8 mouse cellular contexts compared by ENCODE assay signal in the genomic region with DNA sequence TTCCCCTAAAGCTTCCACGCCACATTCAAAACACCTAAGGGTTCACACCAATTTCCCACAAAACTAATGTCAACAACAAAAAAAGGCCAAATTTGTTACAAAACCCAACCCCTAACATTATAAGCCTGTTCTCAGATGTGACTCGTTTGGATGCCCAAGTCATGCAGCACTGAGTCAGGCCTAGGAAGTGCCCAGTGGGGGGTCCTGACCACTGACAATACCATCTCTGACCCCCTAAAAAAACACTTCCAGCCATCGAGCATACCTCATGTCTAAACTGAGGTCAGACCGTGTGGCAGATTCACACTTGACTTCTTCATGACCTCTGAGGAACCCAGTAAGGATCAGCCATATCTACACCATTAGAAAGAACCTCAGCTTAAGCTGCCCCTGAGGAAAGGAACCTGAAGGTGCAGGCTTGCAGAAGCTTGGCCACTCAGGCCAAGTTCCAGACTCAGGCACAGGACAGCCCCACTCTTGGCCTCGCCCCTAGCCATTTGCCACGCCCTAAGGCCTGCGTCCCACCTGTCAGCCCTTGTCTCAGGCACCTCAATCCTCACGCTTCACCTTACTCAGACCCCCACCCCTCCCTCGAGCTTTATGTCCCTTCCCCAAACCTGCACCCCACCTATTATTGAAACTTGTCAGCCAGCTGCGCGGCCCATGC. TPM values are rescaled to one million over a fixed set of nuclear protein-coding genes. Genes with fewer than 3 reads are reported as not detected.
DNase-seq lines count a peak whose midpoint lies in the region; ATAC-seq and TF ChIP-seq lines count a peak whose summit lies in the region.

No protein-coding gene starts in this region.

- H3K9me3 ChIP-seq in CH12.LX (replicated peaks; ENCODE audit: low read length), result peaks cover 2% of the 10 kb centered on the region
- H3K9me3 ChIP-seq in forebrain, embryonic 11.5 days (ENCODE audit: control insufficient read depth, low read length), result no peaks in the 10 kb centered on the region
- no peaks in the 10 kb centered on the region for H3K9me3 ChIP-seq in liver, embryonic 12.5 days (replicated peaks)
- no peaks in the 10 kb centered on the region for H3K9me3 ChIP-seq in stomach, embryonic 15.5 days

- TF ChIP-seq CTCF in gastrocnemius, adult 2 months (IDR thresholded peaks at IDR 0.05), result no peak
- no peak for TF ChIP-seq CTCF in CH12.LX (conservative IDR thresholded peaks at IDR 0.05 in 1 of 2, IDR thresholded peaks at IDR 0.05 in 1 of 2; ENCODE audit: low read depth in 2 of 2, low read length in 2 of 2)

- peaks cover 13 to 36% of the 10 kb centered on the region in 2 experiments; a peak in 3 of 4 replicates for H3K4me1 ChIP-seq in CH12.LX (ENCODE audit: control insufficient read depth in 1 of 2, insufficient read depth in 2 of 2)
- H3K4me1 ChIP-seq in forebrain, embryonic 11.5 days (replicated peaks; ENCODE audit: control insufficient read depth, insufficient read depth, low read length), result peaks cover 5% of the 10 kb centered on the region; the same call in 1 of the 2 replicates
- peaks cover 24% of the 10 kb centered on the region for H3K4me1 ChIP-seq in liver, embryonic 12.5 days
- H3K4me1 ChIP-seq in stomach, embryonic 15.5 days, result peaks cover 8% of the 10 kb centered on the region; the same call in 1 of the 2 replicates

- no peaks in the 10 kb centered on the region for H3K79me2 ChIP-seq in CH12.LX (replicated peaks; ENCODE audit: control insufficient read depth, extremely low read depth, insufficient read depth, poor library complexity, severe bottlenecking)

- H3K4me3 ChIP-seq in gastrocnemius, adult 2 months, result peak overlapping the region; percentile 97
- H3K4me3 ChIP-seq in CH12.LX (replicated peaks in 1 of 3; ENCODE audit: low read depth in 2 of 3, low read length in 2 of 3, poor library complexity in 1 of 3), result peak overlapping the region; percentile 51 to 91 (median 71)
- peak overlapping the region; percentile 95 for H3K4me3 ChIP-seq in forebrain, embryonic 11.5 days (ENCODE audit: low read depth, low read length)
- H3K4me3 ChIP-seq in liver, embryonic 12.5 days, result peak overlapping the region; percentile 90
- H3K4me3 ChIP-seq in stomach, embryonic 15.5 days (replicated peaks), result peak overlapping the region; percentile 55

- H3K27me3 ChIP-seq in CH12.LX (replicated peaks), result no peaks in the 10 kb centered on the region
- no peaks in the 10 kb centered on the region for H3K27me3 ChIP-seq in forebrain, embryonic 11.5 days (ENCODE audit: control insufficient read depth, insufficient read depth, low read length)
- H3K27me3 ChIP-seq in liver, embryonic 12.5 days (replicated peaks), result no peaks in the 10 kb centered on the region
- H3K27me3 ChIP-seq in stomach, embryonic 15.5 days (replicated peaks), result no peaks in the 10 kb centered on the region

- H3K4me2 ChIP-seq in CH12.LX (ENCODE audit: insufficient read depth, low read depth, poor library complexity, severe bottlenecking), result peak overlapping the region; percentile 64
- peak overlapping the region; percentile 50 for H3K4me2 ChIP-seq in forebrain, embryonic 11.5 days (ENCODE audit: low read depth, low read length, severe bottlenecking)
- H3K4me2 ChIP-seq in liver, embryonic 12.5 days, result peak overlapping the region; percentile 96
- H3K4me2 ChIP-seq in stomach, embryonic 15.5 days, result peak overlapping the region; percentile 60

- 26% methylated on average over 11 of the region's 11 CpGs for WGBS in forebrain, embryonic 11.5 days
- WGBS in liver, embryonic 12.5 days (ENCODE audit: insufficient replicate concordance), result 26% methylated on average over 11 of the region's 11 CpGs
- WGBS in stomach, embryonic 15.5 days, result 24% methylated on average over 11 of the region's 11 CpGs

- intact Hi-C loops in gastrocnemius, adult 2 months (cut with DNase I), result no loop called here

- DNase-seq in gastrocnemius, adult 2 months, result no peak
- DNase-seq in gastrocnemius, postnatal 4 days (ENCODE audit: low spot score in 2 of 2), result no peak
- no peak for DNase-seq in CH12.LX (ENCODE audit: extremely low read depth)
- no peak for DNase-seq in forebrain, embryonic 11.5 days (ENCODE audit: low spot score)
- DNase-seq in layer of hippocampus, adult 18-20 months (ENCODE audit: low spot score in 2 of 2), result no peak
- no peak for DNase-seq in spleen, postnatal 10 days (ENCODE audit: low spot score in 2 of 2)

- H3K27ac ChIP-seq in gastrocnemius, adult 2 months, result peak overlapping the region; percentile 89
- no peak overlapping the region for H3K27ac ChIP-seq in CH12.LX (ENCODE audit: insufficient read depth, low read depth)
- H3K27ac ChIP-seq in forebrain, embryonic 11.5 days (ENCODE audit: low read depth, low read length), result peak overlapping the region; percentile 64; the same call in 1 of the 2 replicates
- peak overlapping the region; percentile 67 for H3K27ac ChIP-seq in liver, embryonic 12.5 days
- H3K27ac ChIP-seq in stomach, embryonic 15.5 days, result peak overlapping the region; percentile 71

- peak; percentile 77 for ATAC-seq in forebrain, embryonic 11.5 days (replicated peaks; ENCODE audit: low FRiP score)
- ATAC-seq in liver, embryonic 12.5 days, result peak; percentile 38
- ATAC-seq in stomach, embryonic 15.5 days (ENCODE audit: insufficient read depth, low FRiP score, low read depth), result peak; percentile 47

- in situ Hi-C loops in CH12.LX (cut with MboI; ENCODE audit: low pct_ligation_motif_present, low pct_unique_long_range_greater_than_20kb, low sequenced_read_pairs), result no loop called here

- peak overlapping the region; percentile 37 for H3K9ac ChIP-seq in CH12.LX (ENCODE audit: insufficient read depth, low read depth)
- H3K9ac ChIP-seq in forebrain, embryonic 11.5 days (ENCODE audit: low read length), result peak overlapping the region; percentile 30; the same call in 1 of the 2 replicates
- H3K9ac ChIP-seq in liver, embryonic 12.5 days, result peak overlapping the region; percentile 55
- H3K9ac ChIP-seq in stomach, embryonic 15.5 days, result no peak overlapping the region

- no peak for TF ChIP-seq POLR2A in CH12.LX (IDR thresholded peaks at IDR 0.05; ENCODE audit: low read depth, low read length)

- no peak for TF ChIP-seq EP300 in CH12.LX (IDR thresholded peaks at IDR 0.05; ENCODE audit: low read length)

- H3K36me3 ChIP-seq in CH12.LX (replicated peaks in 1 of 2; ENCODE audit: control insufficient read depth in 1 of 2, insufficient read depth in 1 of 2, low read length in 1 of 2), result peaks cover 20 to 34% of the 10 kb centered on the region in 2 experiments
- peaks cover 7% of the 10 kb centered on the region; the same call in 1 of the 2 replicates for H3K36me3 ChIP-seq in forebrain, embryonic 11.5 days (ENCODE audit: control insufficient read depth, insufficient read depth, low read length)
- peaks cover 28% of the 10 kb centered on the region for H3K36me3 ChIP-seq in liver, embryonic 12.5 days
- peaks cover 16% of the 10 kb centered on the region for H3K36me3 ChIP-seq in stomach, embryonic 15.5 days

- dilution Hi-C loops in CH12.LX (cut with MboI; ENCODE audit: extremely low pct_ligation_motif_present, extremely low pct_unique_long_range_greater_than_20kb, low sequenced_read_pairs), result no loop called here

- no peak for TF ChIP-seq RAD21 in CH12.LX (IDR thresholded peaks at IDR 0.05; ENCODE audit: low read depth, low read length)

TF ChIP-seq in CH12.LX, 34 proteins besides CTCF, POLR2A, EP300 and RAD21 (continues in another document):
- TF ChIP-seq SIN3A (IDR thresholded peaks at IDR 0.05; ENCODE audit: low read length), result no peak
- TF ChIP-seq JUN (IDR thresholded peaks at IDR 0.05; ENCODE audit: insufficient read depth, low read depth, low read length), result no peak
- no peak for TF ChIP-seq IRF4 (IDR thresholded peaks at IDR 0.05; ENCODE audit: low read depth, low read length)
- TF ChIP-seq ETS1 (conservative IDR thresholded peaks at IDR 0.05; ENCODE audit: low read depth, low read length), result no peak
- TF ChIP-seq ZMIZ1 (IDR thresholded peaks at IDR 0.05; ENCODE audit: low read depth, low read length), result no peak
- no peak for TF ChIP-seq TCF12 (IDR thresholded peaks at IDR 0.05; ENCODE audit: low read depth, low read length)
- TF ChIP-seq ZKSCAN1 (IDR thresholded peaks at IDR 0.05; ENCODE audit: borderline replicate concordance, low read depth, low read length), result no peak
- TF ChIP-seq MAX (IDR thresholded peaks at IDR 0.05; ENCODE audit: low read length), result no peak
- no peak for TF ChIP-seq UBTF (IDR thresholded peaks at IDR 0.05; ENCODE audit: low read depth, low read length)

RNA-seq across cellular contexts. Expression of gene Prkar1b, which starts 0.7 kb away (rescaled TPM):
- total RNA-seq in gastrocnemius, adult 2 months (2021), result 1 to 10 TPM in 1 of 2 experiments, under 1 TPM in 1; 0.59 to 1.4 TPM
- 1 to 10 TPM; 3.9 to 5.1 TPM for total RNA-seq in gastrocnemius, postnatal 4 days (2021)
- total RNA-seq in CH12.LX (2012; rRNA removed) (not detected in 2 replicates), CH12.LX (2014; rRNA removed) (not detected in 2 replicates)
- not detected in 2 replicates for polyA plus RNA-seq in CH12.LX (2012; ENCODE audit: insufficient read length, low read depth)
- polyA plus RNA-seq in forebrain, embryonic 11.5 days (2014; fragmentation: Nextera tagmentation; extraction: Ambion mirVana), result 10.9 and 13.0 TPM in 2 replicates
- polyA plus RNA-seq in liver, embryonic 12.5 days (2016; fragmentation: Nextera tagmentation; extraction: Ambion mirVana), result 3.4 and 3.9 TPM in 2 replicates
- 23.4 and 25.4 TPM in 2 replicates for polyA plus RNA-seq in stomach, embryonic 15.5 days (2015; fragmentation: Nextera tagmentation; extraction: Ambion mirVana)
- total RNA-seq in layer of hippocampus, adult 18-20 months (2021), result 100 to 1,000 TPM; 435 to 459 TPM

RNA-seq across cellular contexts. Expression of gene Dnaaf5, which starts 0.9 kb away (rescaled TPM):
- 10 to 100 TPM; 14.1 to 16.7 TPM for total RNA-seq in gastrocnemius, adult 2 months (2021)
- 10 to 100 TPM; 10.3 to 10.4 TPM for total RNA-seq in gastrocnemius, postnatal 4 days (2021)
- total RNA-seq in CH12.LX (2012; rRNA removed) (17.6 and 21.7 TPM in 2 replicates), CH12.LX (2014; rRNA removed) (13.8 and 17.9 TPM in 2 replicates)
- polyA plus RNA-seq in CH12.LX (2012; ENCODE audit: insufficient read length, low read depth), result 22.9 and 25.2 TPM in 2 replicates
- 11.5 and 11.9 TPM in 2 replicates for polyA plus RNA-seq in forebrain, embryonic 11.5 days (2014; fragmentation: Nextera tagmentation; extraction: Ambion mirVana)
- polyA plus RNA-seq in liver, embryonic 12.5 days (2016; fragmentation: Nextera tagmentation; extraction: Ambion mirVana), result 5.9 and 6.9 TPM in 2 replicates
- 5.9 and 7.5 TPM in 2 replicates for polyA plus RNA-seq in stomach, embryonic 15.5 days (2015; fragmentation: Nextera tagmentation; extraction: Ambion mirVana)
- total RNA-seq in layer of hippocampus, adult 18-20 months (2021), result 1 to 10 TPM; 7.0 to 9.0 TPM

RNA-seq across cellular contexts. Expression of gene Sun1, which starts 51.3 kb away (rescaled TPM):
- total RNA-seq in gastrocnemius, adult 2 months (2021), result 10 to 100 TPM; 39.5 to 43.3 TPM
- total RNA-seq in gastrocnemius, postnatal 4 days (2021), result 10 to 100 TPM; 61.6 to 63.6 TPM
- total RNA-seq in CH12.LX (2012; rRNA removed) (16.7 and 18.5 TPM in 2 replicates), CH12.LX (2014; rRNA removed) (12.2 and 12.9 TPM in 2 replicates)
- 8.7 and 10.1 TPM in 2 replicates for polyA plus RNA-seq in CH12.LX (2012; ENCODE audit: insufficient read length, low read depth)
- 50.7 and 56.2 TPM in 2 replicates for polyA plus RNA-seq in forebrain, embryonic 11.5 days (2014; fragmentation: Nextera tagmentation; extraction: Ambion mirVana)
- 31.7 and 34.6 TPM in 2 replicates for polyA plus RNA-seq in liver, embryonic 12.5 days (2016; fragmentation: Nextera tagmentation; extraction: Ambion mirVana)
- 48.6 and 53.1 TPM in 2 replicates for polyA plus RNA-seq in stomach, embryonic 15.5 days (2015; fragmentation: Nextera tagmentation; extraction: Ambion mirVana)
- 10 to 100 TPM; 80.3 to 86.3 TPM for total RNA-seq in layer of hippocampus, adult 18-20 months (2021)

Comparison
In these comparisons a context has a peak if more than half of its experiments do, and no peak if none do; other contexts are left out.
1. RNA of gene Prkar1b, which starts 0.7 kb away (total RNA-seq): 435 to 459 TPM in layer of hippocampus, adult 18-20 months; 3.9 to 5.1 TPM in gastrocnemius, postnatal 4 days, 0.59 to 1.4 TPM in gastrocnemius, adult 2 months and not detected in CH12.LX; every median in the first group is over 10 times any median in the second.
2. Peak in every context shown above with its lines, with median percentiles within 50 percentile points of each other: H3K4me3 ChIP-seq, H3K4me2 ChIP-seq and ATAC-seq.